Mouse (Mus musculus) right cerebral cortex, postnatal 4 days (tissue): Measurements from ENCODE around the gene Atg9a.
A peak's percentile ranks its signal among the peaks of the same experiment; 100 is the strongest.

Experiments
- DNase-seq: peaks from one replicate; pipeline ENCODE4 v3.0.0-alpha.2; 2022

The Atg9a gene

DNA sequence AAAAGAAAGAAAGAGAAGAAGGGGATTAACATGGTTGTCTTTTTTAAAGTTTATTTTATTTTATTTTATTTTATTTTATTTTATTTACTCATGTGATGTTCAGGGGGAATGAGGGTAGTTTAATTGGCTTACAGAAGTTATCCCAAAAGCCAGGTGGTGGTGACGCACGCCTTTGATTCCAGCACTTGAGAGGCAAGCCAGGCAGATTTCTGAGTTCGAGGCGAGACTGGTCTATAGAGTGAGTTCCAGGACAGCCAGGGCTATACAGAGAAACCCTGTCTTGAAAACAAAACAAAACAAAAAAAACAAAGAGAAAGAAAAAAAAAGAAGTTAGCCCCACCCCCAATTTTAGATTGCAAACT lies 31.8 kb downstream of the Atg9a start:
- DNase-seq = no peak

DNA sequence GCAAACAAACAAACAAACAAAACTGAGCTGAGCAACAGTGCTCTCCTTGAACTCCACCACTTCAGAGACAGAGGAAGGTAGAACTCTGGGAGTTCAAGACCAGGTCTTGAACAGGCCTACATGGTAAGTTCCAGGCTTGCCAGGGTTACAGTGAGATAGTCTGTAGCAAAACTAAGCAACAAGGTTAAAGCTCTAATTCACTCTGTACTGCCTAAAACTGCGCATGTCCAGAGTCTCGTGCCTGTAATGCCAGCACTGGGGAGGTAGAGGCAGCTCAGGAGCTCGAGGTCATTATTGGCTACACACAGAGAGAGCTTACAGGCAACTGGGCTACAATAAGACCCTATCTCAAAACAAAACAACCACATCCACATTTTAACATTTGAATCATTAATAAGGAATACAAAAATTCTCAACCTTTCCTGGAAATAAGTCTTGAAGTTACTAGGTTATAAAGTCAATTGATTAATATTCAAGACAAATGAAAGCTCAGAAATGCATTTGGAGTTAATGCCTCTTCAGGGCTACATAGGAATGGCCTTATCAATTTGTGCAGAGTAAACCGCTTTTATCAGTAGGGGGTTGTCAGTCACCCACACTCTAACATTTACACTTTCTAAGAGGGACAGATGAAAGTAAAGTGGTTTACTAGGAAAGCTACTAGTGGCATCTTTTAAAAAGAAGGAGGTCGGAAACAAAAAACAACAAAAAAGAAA lies 32.3 kb downstream of the Atg9a start:
- DNase-seq = no peak

DNA sequence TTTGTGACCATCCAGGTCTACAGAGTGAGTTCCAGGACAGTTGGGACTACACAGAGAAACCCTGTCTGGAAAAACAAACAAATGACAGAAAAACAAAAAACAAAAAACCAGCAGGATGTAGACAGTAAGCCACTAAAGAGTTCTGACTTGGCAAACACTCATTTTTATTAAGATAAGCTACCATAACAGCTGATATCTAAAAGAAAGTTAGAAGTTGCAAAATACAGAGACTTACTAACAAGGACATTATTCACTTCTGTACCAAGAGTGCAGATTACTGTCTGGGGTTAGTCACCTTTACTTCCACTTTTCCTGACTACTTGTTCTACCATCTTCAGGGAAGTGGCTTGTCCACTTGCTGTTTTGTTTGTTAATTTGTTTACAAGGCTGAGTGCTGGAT lies 33.0 kb downstream of the Atg9a start:
- no peak for DNase-seq

DNA sequence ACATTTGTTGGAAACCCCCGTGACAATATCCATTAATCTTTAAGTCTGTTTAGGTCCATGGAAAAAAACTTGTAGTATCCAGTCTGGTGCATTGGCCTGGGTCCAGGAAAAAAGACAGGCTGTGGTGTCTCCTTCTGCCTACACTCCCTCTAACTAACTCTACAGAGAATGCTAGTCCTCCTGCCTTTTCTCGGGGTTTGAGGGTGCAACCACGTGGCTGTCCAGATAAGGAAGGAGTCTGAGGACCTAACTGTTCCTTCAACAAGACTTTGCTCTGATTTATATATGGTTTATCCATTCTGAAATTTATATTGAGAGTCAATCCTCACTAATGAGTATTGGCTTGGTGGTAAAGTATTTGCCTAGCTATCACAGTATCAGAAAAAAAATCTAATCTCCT lies 36.2 kb downstream of the Atg9a start:
- DNase-seq = no peak

DNA sequence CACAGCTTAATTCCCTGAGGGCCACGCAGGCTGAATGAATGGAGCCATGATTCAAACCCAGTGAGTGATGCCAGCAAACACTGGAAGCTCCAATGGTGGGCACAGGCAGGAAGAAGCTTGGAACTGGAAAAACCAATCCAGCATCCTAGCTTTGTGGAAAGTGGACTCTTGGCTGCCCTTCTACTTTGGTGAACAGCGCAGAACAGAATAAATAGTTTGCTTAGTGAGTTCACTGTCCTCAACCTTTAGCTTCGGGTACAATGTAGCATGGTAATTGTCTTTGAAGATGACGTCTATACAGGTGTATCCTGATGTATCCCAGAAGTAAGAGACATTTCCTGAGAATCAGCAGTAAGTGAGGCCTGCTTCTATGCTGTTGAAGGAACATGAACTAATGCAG lies 43.3 kb downstream of the Atg9a start:
- DNase-seq = no peak

DNA sequence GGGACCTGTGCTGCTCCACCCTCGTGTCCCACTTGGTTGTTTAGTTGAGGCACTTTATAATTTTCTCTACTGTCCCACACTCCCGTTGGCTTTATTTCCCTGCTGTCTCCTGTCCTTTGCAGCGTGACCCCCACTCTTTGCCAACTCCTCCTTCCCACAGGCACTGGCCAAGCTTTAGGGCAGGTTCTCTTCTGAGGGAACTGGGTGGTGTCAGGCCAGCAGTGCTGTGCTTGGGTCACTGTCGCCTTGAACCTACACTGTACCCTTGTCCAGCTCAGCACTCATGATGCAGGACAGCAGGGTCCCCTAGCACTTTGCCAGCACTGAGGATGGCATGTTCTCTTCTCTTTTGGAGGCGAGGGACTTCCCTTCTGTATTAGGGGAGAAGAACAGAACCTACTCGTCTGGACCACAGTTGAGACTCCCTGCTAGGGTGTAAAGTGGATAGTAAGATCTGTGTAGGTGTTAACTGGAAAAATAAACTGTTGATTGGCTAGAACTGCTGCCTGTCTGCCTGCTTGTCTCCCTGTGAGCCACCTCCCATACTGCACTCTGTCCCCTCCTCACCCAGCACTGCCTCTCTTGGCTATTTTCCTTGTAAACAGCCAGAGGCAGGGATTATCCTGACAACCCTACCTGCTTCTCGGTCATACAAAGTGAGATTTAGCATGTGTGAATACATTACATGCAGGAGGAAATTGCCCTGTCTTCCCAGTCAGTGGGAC lies 44.4 kb downstream of the Atg9a start:
- no peak for DNase-seq

DNA sequence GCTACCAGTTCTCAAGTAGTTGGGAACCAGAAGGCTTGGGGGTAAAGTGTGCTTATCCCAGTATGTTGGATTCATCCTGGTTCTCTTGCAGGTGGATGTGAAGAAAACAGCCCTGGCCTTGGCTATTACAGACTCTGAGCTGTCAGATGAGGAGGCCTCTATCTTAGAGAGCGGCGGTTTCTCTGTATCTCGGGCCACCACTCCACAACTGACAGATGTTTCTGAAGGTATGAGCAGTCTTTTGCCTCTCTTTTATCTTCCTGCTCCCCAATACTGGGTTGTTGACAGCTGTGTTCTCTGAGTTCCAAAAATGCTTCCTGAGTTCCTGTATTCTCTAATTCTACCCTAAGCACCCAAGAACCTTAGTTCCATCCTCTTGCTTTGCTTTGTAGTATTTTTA lies 46.4 kb downstream of the Atg9a start:
- DNase-seq = no peak

DNA sequence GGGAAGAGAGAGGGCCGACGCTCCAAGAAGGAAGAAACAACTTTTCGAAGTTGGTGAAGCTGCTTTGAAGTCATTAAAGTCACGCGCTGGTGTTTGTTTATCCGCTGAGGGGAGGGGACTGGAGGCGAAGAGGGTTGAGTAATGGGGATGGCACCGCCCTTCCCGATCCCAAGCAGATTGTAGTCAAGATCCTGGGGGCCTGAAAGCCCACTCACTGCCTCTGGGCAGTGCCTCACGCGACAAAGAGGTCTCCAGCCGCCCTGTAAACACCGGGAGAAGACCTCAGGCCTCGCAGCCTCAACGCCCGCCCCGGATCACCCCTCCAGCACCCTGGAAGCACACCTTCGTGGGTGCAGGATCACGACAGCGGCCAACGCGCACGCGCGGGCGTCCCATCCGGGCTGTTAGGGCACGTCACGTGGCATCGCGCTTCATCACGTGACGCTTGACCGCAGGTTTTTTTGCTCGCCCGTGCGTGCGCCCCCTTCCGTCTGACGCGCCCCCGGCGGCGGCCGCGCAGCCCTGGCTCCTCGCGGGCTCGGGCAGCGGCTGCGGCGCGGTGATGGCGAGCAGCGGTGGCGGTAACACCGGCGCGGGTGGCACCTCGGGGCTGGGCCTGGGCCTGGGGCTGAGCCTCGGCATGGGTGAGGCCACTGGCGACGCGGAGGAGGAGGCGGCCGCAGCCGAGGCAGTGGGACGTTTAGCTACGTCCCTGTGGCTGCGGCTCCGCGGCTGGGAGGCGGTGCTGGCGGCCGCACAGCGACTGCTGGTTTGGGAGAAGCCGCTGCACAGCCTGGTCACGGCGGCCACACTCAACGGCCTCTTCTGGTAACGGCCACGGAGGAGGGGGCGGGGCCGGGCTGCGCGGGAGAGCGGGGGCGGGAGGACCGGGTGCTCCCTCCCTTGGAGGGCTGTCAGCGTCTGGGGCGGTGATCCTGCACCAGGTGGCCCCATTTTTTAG lies 49.4 kb downstream of the Atg9a start, which contains the start of the genes Cnppd1 and Retreg2:
Gene Cnppd1, minus strand, starts transcription at position 411 of the 961 bp plus-strand sequence.
Gene Retreg2, plus strand, starts transcription at position 478 of the 961 bp plus-strand sequence.
- DNase-seq = peak; percentile 96

DNA sequence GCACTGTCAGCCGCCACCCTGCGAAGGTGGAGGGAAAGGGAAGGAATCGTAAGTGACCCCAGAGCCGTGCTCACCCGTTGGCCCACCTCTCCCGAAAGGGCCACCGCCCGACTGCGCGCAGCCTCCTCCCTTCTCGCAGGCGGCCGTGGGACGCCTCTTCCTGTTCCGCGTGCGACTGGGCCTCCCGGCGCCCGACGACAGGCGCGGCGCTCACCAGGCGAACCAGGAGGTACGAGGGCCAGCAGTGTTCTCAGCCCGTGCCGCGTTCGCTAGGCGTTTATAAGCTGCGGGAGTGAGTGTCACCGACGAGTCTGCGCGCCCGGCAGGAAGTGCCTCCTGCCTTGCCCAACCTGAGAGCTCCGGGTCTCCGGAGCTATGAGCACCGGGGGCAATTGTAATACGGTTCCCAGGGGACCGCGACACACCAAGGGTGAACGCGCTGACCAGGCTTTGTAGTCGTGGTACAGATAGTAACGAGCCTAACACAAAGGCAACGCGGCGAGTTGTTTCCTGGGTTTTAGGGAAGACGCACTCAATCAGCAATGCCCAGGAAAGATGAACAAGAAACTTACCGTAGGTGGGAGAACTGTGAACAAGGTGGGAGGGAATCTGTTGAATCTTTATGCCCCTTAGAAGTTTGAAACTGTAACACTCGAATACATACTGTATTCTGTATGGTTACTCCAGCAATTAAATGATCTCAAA lies 50.4 kb downstream of the Atg9a start:
- peak; percentile 46 for DNase-seq

DNA sequence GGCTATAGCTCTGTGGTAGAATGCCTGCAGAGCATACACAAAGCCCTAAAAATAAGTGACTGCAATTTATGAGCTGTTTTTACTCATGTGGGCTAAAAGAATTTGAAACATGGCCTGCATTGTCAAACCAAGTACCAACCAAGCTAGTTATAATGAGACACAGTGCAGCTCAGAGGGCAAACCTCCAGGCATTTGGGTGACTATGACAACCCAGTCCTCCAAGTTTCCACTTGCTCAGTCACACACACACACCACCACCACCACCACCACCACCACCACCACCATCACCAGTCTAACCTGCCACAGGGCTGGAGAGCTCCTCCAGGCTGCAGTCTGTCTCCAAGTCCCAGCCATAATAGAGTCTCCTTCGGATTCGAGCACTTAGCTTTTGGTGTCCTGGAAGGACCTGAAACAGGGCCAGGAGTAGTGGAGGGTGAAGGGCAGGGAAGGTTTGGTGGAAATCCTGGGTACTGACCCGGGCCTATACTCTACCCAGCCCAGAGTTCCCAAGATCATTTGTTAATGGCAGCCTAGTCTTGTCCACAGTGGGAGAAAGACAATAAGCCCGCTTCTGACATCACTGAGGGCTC lies 51.3 kb downstream of the Atg9a start:
- DNase-seq = no peak

DNA sequence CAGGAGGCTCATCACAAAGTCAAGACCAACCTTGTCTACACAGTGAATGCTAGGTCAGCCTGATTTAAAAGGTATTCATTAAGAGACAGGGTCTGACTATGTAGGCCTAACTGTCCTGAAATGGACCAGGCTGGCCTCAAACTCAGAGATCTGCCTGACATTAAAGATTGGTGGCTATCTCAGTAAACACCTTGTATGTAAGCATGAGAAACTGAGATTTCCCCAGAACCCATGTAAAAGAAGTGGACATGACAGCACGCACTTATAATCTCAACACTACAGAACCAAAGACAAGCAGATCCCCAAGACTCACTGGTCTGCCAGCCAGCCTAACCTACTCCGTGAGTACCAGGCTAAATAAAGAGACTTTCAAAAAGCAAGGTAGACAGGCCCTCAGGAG lies 53.5 kb downstream of the Atg9a start:
- DNase-seq = no peak

DNA sequence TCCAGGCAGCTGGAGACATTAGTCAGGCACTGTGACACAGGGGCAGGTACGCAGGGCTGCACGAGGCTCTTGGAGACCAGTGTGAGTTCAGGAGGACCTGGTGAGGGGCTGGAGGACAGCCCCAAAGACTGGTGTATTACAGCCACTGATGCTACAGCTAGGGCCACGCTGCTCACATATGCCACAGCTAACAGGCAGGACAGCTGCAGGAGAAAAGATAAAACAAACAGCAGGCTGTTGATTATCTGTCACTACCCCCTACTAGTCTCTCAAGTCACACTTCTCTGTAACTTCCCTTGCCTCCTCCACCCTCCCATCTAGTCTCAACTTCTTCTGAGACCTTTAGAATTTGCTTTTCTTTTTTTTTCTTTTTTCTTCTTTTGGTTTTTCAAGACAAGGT lies 55.3 kb downstream of the Atg9a start:
- no peak for DNase-seq

DNA sequence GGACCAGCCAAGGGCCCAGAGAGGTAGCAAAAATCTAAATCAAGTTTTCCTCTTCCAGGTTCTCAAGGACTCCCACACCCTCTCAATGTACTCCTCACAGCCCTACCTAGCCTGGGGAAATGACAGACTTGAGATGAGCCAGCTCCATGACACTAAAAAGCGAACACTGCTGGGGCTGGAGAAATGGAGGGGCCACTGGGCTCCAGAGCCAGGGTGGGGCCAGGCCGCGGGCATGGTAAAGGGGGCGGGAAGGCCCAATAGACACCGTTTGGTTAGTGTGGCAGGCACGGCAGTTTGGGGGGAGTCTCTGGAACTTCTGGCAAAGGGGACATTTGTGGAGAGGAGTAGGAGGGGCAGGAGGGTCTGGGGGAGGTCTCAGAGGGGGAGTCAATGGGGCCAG lies 55.7 kb downstream of the Atg9a start:
- no peak for DNase-seq

DNA sequence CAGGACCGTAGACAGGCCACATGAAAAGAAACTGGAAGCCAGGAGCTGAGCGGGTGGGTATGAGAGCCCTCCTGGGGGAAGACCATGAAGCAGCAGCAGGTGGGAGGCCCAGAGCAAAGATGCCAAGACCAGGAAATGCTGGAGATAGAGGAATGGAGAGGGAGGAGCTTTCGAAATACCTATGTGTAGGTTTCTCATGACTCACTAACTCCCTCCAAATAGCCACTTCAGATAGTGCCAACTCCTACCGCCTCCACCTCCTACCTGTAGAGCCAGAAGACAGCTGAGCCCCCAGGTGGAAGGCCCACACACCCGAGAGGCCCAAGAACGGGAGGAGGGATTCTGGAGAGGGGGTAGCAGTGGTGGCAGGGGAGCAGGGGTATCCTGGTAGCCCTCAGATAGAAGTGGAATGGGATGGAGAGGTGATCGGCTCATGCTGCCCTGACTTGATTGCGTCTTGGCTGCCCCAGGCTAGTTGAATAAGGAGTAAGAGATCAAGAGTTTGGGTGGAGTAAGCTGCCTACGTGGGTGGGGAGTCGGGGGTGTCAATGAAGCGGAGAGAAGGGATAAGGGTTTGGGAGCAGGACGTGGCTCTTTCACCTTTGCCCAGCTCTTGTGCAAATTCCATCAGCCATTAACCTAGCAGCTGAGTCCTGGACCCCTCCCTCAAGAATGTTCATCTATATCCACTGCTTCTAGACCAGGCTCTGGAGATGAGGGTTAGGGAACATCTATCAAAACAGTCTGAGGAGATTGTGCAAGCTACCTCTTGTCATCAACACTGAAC lies 58.4 kb downstream of the Atg9a start, which contains the start of gene Slc23a3:
Gene Slc23a3, minus strand, starts transcription at position 470 of the 787 bp plus-strand sequence.
- DNase-seq = no peak
